Mouse (Mus musculus) WW6 (cell line): ENCODE measurements at regions not wholly inside any gene's neighbourhood (a gene's known extent, or its start where the extent isn't known, plus 50 kb on each side); places are given as distances from the start of the nearest gene placed in this dataset.

Source experiments
- DNase-seq: peaks from one replicate; pipeline ENCODE4 v3.0.0-alpha.2; 2013; ENCODE audit warnings: low read depth, low spot score

DNA sequence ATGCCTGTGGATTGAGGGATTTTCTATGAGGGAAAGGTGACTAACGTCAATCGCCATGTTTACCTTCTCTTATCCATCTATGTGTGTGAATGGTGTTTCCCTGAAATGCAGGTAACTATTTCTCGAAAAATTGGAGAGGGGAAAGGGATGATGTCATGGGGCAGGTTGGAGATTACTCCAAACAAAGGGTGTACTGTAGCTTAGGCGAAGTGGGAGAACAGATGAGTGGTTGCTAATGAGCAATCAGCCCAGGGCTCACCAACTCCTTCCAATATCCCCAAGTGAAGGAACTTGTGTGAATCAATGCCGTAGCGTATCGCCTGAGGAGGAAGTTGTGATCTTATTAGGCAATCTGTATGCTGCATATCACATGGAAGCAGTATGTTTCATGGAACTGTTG lies 133.2 kb downstream of the Klf5 start:
- no peak for DNase-seq

DNA sequence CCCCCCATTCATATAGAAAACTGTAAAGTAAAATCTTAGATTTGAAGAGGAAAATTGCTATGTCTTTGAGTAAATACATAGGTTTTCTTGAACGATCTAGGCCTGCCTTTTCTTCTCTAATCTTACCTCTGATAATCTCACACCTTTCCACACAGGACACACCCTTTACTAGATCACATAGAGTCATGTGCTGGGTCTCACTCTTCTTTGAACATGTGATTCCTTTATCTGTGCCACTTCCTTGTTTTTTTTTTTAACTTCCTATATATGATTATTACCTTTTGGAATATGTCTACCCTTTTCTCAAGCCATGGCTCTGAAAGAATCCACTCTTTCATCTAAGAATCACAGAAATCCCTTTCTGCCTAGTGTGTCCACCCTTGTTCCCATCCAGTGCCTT lies 136.2 kb downstream of the Klf5 start:
- DNase-seq: no peak

GRCm38 (mm10) chr14:99435512-99435911 lies 137.0 kb downstream of the Klf5 start:
- no peak for DNase-seq

- no peak for DNase-seq
These were observed 137.6 kb downstream of the Klf5 start for GRCm38 (mm10) chr14:99436051-99436450.

- no peak for DNase-seq
These were observed 150.6 kb downstream of the Klf5 start for GRCm38 (mm10) chr14:99449112-99449511.

DNA sequence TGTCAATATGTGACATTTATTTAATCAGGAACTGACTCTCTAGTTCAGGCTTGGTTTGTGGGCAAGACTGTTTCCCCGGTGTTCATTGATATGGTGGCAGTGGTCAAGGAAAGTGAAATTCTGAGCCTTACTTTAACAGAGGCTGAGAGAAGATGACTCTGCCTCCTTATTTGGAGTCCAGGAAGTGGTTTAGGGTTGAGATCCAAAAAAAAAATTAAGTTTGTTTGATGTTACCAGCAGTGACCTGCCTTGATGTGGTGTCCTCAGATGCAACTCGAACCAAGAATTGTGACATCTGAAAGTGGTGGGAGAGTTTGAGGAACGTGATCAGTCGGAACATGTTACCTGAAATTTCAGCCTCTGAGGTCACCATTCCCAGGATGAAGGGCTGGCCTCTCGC lies 151.4 kb downstream of the Klf5 start:
- no peak for DNase-seq

GRCm38 (mm10) chr14:99451110-99451795 lies 152.8 kb downstream of the Klf5 start:
- DNase-seq: no peak

DNA sequence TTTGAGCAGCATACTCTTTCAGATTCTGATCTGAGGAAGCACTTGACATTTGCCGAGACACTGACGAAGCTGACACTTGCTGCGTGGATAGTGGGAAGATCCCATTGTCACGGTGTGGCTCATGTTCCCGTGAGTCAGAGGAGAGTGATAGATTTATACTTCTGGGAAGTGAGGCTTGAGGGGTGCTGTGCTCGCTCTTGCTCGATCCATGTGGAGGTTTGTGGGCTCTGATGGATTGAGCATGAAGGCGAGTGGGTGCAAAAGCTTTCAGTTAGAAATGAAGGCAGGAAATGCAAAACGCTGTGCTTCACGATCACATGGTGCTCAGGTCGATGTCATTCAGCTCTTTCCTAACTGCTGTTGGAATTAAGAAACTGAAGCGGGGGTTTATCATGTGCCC lies 155.4 kb downstream of the Klf5 start:
- DNase-seq: no peak

DNA sequence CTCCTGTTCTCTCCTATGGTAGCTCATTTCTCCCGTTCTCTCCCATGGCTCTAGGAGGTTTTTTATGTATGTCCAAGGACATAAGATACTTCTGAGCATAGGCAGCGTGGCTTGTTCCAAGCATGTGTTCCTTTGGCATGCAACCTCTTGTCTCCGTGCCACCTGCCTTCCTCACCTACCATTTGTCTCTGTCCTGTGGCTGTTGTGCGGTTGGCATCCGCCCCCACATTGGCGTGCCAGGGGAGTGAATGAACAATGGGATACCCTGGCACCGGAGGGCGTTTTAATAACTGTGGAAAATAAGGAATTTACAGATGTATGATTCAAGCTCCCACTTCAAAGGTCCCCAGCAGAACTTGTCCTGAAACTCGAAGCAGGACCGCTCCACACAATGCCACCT lies 158.1 kb downstream of the Klf5 start:
- DNase-seq: no peak

GRCm38 (mm10) chr14:99457573-99457972 lies 159.1 kb downstream of the Klf5 start:
- DNase-seq: no peak

- no peak for DNase-seq
These were observed 173.6 kb downstream of the Klf5 start for GRCm38 (mm10) chr14:99472111-99472510.

DNA sequence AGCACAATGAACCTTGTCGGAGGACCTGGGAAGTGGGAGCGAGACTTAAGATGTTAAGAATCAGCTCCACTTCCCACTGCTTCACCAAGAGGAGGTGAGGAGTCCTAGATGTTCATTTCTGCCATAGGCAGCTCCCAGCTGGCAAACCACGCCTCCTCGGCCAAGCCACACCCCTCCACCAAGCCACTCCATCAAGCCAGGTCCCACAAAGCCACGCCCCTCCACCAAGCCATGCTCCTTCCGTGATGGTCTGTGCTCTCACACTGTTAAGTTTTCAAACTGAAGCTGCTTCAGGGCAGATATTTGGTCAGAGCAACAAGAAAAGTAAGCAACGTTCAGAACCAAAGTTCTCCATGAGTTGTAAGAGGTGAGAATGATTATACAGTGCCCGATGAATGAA lies 176.8 kb downstream of the Klf5 start:
- peak; percentile 18 for DNase-seq

DNA sequence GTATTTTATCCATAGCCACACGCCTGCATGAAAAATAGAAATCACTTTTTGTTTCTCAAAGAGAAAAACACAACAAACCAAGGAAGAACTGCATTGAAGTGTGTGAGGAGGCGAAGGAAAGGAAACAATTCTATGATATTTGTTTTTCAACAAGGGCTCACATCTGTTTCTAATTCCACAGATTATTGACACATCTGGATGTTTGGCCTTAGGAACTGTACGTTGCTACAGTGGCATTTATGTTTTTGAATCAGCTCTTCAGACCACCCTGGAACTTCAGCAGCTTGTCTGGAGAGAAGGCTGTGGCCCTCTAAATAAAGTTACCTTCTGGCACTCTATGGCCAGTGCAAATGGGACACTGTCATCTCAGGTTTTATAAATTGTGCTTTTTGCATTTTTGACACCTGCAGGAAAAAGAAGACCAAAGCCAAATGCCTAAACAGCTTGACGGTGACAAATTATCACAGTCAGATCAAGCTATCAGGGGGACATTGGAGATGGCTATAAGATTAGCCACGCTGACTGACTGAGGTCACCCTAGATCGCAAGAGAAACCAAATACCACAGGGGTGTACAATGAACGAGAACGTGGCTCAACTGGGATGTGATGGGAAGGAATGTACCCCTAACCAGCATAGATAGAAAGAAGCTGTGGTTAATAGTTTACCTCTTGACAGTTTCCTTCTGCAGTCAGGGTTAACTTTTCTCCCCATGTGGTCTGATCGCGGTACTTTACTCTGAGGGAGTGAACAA lies 182.0 kb downstream of the Klf5 start:
- DNase-seq: no peak

DNA sequence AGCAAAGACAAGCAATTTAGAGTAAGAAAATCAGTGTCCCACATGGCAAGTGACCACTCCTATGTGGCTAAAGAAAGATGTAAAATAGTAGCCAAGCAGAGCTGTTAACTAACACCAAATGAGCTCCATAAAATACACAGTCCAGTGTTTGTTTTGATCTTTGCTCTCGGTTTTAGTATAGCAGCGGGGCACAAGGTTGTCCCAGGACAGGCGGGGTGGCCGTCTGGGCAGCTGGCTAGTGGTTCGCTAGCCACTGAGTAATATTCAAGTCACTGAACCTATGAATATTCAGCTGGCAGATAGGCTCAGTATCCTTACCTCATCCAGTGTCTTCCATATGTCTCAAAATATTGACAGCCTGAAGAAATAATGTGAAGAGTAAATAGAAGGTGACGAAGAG lies 189.5 kb downstream of the Klf5 start:
- no peak for DNase-seq

DNA sequence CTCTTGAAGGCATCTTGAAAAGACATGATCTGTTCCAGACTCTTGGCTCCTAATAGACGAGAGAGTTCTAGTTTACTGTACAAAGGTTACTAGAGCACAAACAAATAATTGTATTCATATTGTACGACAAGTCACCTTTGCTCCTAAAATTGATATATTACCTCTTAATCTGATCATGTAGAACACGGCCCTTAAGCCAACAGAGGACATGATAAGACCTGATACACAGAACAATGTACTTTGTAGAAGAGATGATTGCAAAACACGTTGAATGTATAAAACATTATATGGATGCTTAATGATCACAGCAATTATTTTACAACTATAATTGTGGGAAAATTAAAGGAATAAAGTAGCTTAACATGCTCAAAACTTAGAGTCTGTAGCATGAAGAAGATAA lies 194.7 kb downstream of the Klf5 start:
- DNase-seq: no peak

GRCm38 (mm10) chr14:99493659-99494058 lies 195.2 kb downstream of the Klf5 start:
- DNase-seq: no peak

DNA sequence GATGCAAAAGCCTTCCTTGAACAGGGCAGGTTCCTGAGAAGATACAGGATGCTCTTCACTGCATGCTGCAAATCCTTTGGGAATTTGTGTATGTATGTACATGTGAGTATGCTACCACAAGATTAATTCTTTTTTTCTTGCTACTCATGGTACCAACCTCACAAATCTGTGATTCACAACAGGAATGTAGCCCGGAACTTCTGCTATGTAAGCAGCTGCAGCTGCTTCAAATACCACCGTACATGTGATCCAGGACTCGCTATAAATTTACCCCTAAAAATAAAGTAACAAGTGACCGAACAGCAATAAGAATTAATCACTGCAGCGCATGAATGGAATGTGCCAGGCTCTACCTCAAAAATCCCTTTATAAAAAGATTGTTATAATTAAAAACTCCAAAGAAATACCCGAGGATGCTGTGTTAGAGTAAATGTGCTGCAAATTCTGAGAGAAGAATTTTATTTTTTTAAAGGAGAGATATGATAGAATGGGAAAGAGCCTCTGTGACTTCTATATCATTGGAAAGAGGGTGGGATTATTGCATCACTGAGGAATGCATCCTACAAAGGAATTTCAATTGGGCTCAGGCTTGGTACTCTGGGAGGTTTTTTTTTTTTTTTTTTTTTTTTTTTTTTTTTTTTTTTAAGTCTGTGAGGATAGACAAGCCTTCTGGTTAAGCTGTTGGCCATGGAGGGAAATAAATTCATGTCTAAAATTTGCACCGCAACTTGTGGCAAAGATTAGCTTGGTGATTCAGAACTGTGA lies 201.2 kb downstream of the Klf5 start:
- DNase-seq: no peak

DNA sequence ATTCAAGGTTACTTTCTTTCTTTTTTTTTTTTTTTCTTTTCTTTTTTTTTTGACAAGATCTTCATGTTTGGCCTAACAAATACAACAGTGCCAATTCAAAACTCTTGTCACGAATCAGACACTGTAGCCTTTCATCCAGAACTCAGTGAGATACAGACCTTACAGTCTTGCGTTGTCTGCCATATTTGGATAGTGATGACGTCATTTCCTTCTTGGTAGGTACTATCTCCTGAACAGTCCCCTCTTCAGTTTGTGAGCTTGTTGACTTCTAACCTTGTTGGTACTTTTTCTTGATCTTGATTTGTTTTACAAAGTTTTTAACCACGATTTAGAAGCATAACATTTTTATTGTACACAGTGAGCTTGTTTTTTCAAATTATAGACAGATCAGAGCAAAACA lies 206.4 kb downstream of the Klf5 start:
- DNase-seq: no peak

DNA sequence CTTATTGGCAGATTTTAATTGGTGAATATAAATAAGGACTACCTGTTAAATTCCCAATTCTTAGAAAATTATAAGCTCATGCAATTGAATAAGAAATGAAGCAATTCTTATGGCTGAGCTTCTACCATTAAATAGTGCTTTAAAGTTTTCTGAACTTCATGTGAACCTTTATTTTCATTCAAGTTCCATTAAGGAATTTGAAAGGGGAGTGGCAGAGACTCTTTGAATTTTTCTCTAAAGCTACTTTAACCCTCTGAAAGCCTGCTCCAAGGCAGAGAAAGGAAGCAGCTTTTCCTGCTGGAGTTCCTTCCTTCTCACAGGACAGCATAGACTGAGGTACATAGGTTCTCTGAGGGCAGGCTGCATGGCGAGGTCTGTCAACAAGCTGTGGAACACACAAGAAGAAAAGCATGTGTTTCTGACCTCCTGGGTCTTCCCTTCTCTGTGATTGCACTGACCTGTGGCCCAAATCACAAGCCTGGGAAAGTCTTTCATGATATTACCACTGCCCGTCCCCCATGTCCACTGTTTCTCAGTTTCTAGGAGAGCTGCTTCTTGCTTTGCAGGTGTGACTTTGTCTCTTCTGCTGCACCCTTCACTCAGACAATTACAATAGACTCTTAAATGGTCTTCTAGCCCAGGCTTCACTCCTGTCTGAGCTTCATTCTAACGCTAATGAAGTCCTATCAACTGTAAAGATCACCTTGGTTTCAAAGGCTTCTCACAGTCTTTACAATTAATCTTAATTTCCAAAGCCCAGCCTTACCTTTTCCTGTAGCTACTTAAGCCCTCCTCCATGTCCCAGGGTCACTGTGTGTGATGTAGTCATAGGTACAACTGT lies 211.4 kb downstream of the Klf5 start:
- peak; percentile 31 for DNase-seq

DNA sequence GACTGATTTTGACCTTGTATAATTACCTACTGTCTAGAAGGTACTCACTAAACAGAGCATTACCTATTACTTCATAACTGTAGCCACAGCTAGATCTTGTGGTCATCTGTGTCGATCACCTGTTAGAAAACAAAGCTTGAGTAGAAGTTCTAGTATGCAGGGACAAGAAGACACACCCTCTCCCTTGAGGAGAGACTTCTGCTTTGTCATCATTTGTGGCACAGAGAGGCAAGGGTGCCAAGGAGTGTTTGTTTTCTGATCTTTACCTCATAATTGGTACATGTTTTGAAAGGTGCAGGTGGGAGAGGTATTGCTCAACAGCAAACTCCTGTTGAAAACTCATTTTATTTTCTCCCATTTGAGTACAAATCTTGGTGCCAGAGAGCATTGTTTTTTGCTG lies 217.0 kb downstream of the Klf5 start:
- DNase-seq: no peak

- no peak for DNase-seq
These were observed 218.2 kb downstream of the Klf5 start for GRCm38 (mm10) chr14:99516703-99517102.

DNA sequence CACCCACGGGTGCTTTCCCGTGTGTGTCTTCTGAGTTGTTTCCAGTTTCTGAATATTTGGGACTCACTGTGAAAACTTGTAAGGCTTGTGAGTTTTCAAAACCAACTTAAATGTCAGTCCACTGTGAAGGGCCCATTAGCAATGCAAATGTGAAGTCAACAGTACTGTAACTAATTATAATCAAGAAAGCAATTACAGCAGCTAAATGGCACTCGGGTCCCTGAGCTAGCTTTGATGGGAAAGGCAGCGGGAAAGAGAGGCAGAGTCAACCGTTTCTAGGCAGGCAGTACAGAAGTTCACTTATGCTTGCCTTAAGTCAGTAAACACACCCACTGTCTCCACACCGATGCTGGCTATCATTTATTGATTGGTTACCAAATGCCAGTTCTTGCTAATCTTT lies 221.9 kb downstream of the Klf5 start:
- DNase-seq: no peak
